Mouse (Mus musculus) duodenum, adult 2 months (tissue): Measurements from ENCODE around the gene Col4a5. TPM values are rescaled to one million over a fixed set of nuclear protein-coding genes. Genes with fewer than 3 reads are reported as not detected.

Source experiments
- polyA plus RNA-seq: library from polyadenylated mRNA; depleted of rRNA; stranded (reverse); fragments of >200 nt; gene quantifications from 2 replicates; pipeline ENCODE4 v1.2.3, GENCODE M21; 2012; ENCODE audit warnings: low replicate concordance; rRNA removed

Col4a5 gene
- 0.71 and 1.1 TPM in 2 replicates for polyA plus RNA-seq

DNA sequence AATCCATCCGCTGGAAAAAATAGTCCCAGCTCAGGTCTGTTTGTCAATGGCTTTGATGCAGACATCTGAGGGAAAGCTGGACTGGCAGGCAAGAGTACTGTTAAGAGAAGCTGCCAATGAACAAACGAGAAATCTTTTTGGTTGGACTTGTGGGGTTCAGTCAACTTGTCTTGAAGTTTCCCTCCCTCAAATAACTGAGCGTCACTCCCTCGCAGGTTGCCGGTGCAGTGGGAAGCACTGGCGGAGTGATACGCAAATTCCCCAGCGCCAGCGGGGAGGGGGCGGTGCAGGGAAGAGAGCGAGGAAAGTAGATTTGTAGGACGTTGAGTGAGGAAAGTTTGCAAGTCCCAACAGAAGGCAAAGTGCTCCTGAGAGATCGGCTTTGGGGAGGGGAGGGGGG, at the start of gene Col4a5:
Gene Col4a5 (plus strand): TSS at position 276 of the 400 bp plus-strand sequence.

DNA sequence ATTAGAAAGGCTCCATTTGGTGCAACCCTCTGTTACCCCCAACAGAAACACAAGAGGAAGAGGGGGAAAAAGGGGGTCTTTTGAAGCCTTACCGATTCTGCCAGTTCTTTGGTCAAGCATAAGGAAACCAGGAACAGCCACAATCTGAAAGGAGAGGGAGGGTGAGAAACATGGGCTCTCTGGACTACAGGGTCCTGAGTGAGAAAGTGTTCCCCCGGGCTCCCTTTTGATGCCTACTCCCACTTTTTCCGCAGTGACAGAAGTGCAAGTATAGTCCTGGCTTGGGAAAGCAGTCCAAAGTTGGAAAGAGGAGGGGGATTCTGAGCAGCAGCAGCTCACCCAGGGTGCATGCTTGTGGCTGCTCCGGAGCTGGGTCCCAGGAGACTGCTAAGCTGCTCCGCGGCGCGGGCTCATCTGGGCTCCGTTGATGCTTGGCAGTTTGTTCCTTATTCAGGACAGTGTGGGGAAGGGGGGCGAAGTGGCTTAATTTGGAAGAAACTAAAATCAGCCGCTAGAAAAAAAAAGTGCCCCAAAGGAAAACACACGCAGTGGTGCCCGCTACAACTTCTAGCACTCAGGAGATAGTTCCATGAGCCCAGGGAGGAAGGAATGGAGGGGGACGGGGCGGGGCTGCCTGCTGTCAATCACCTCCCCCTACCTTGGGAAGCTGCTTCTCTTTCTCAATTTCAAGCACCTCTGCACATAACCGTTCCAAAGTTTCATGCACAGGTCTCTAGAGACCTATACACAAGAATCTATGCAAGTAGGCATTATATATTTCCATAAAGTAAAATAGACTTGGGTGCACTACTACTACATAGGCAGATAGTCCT, 1.5 kb upstream of the Col4a5 start, which contains the start of gene Col4a6:
Gene Col4a6 (minus strand): TSS at position 607 of the 833 bp plus-strand sequence.

DNA sequence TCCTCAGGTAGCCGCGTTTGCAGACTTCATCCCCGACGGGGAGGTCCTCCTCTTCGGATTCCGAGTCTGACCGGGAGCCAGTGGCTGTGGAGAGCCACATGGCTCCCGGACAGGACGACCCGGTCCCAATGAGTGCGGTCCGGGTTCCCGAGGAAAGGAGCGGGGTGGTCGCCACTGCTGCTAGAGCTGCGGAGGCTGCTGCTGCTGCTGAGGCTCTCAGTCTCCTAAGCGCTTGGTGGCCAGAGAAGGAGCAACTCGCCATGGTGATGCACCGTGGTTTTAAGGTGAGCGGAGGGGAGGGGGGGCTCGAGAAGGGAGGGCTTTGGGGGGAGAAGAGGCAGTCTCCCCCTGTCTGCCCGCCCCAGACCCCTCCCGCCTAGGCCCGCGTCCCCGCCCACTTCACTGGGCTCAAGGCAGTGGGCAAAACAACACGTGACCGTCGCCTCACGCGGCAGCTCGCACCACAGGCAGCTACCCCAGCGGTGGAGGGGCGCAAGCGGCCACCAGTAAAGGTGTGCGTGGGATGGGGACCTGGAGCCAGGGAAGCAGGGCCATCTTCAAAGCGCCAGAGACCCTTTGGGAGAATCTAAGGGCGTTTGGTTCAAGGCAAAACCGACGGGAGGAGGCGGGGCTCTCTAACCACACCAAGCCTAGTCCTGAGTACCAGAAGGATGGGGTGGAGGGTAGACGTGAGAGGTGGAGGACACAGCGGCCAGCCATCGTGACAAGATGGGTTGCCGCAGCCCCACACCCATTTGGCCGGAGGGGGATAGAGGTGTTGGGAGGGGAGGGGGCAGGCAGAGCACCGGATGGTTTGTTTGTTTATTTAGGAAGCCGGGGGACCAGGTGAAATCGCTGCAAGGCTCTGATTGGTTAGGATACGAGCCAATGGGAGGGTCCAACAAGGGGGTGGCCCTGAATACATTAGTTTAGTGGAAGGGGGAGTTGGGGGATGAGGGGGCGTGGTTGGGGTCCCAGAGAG, 250.0 kb downstream of the Col4a5 start, which contains the start of gene Irs4:
Gene Irs4 (minus strand): TSS at position 327 of the 982 bp plus-strand sequence.

Other genes with a start within 250 kb of the Col4a5 start
- gene Col4a6, start 1.3 kb upstream of the Col4a5 start, polyA plus RNA-seq, result 0.43 and 0.69 TPM in 2 replicates
- gene Irs4, start 249.9 kb downstream of the Col4a5 start, polyA plus RNA-seq, result not detected in 2 replicates